Mouse (Mus musculus) gonadal fat pad, adult 2 months (tissue): ENCODE data around the gene Chpt1. TPM values are rescaled to one million over a fixed set of nuclear protein-coding genes. Genes with fewer than 3 reads are reported as not detected.

Experiments
- DNase-seq: peaks from one replicate; pipeline ENCODE4 v3.0.0-alpha.2; 2012; ENCODE audit warnings: low read depth
- polyA plus RNA-seq: library from polyadenylated mRNA; depleted of rRNA; stranded (reverse); fragments of >200 nt; gene quantifications from 2 replicates; pipeline ENCODE4 v1.2.3, GENCODE M21; 2012; rRNA removed

Chpt1 gene
- polyA plus RNA-seq, 1 experiment, result 257 TPM

DNA sequence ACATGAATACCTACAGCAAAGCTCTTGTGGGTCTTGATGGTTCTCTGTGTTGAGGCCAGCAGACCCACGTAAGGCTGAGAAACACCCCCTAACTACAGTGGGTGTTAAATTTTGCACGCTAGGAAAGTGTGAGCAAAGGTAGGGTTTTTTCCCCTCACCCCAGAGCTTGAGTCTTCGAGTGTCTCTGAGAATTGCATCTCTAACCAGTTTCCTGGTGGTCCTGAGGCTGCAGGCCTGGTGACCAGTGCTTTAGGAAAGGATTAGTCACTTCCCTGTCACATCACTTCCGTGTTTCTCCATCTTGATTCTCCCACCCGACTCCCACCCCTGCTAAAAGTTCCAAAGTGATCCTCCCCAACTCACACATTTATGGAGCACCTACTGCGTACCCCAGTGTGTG is 99.7 kb downstream of the Chpt1 start:
- DNase-seq, result no peak

- peak; percentile 68 for DNase-seq
Measured at GRCm38 (mm10) chr10:88403021-88403420, 100.9 kb downstream of the Chpt1 start.

Other genes starting within 250 kb of the Chpt1 start
- gene Dram1, start 125.0 kb downstream of the Chpt1 start, polyA plus RNA-seq, result 69.9 and 108 TPM in 2 replicates
- 17.6 and 25.2 TPM in 2 replicates for gene Gnptab, start 124.9 kb downstream of the Chpt1 start, polyA plus RNA-seq
- gene Sycp3, start 44.5 kb downstream of the Chpt1 start, polyA plus RNA-seq, result 0.10 and 0.42 TPM in 2 replicates
- 4.8 and 6.0 TPM in 2 replicates for gene Mybpc1, start 101.1 kb upstream of the Chpt1 start, polyA plus RNA-seq
- gene Spic, start 180.9 kb upstream of the Chpt1 start, polyA plus RNA-seq, result 0.11 and 0.25 TPM in 2 replicates
- gene Arl1, start 226.8 kb upstream of the Chpt1 start, polyA plus RNA-seq, result 37.0 TPM in 2 replicates